Mouse (Mus musculus) embryo, embryonic 11 days (tissue): ENCODE measurements around the gene Gpr89.

ENCODE experiments used
- DNase-seq: peaks from one replicate; pipeline ENCODE4 v3.0.0-alpha.2; 2015

Gene Gpr89

DNA sequence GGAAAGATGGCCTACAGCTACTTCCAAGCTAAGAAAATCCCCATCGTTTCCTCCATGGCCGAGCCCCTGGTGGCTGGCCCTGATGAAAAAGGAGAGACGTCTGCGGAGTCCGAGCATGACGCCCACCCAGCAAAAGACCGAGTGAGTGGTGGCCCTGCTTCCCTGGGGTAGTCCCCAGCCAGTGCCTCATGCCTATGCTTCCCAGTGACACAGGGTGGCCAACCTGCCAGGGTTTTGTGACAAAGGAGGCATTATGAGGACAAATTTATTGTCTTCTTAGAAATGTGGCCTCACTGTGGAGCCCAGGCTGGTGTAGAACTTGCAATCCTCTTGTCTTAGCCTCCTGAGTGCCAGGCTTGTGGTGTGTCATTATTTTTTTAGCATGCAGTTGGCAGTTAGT, 36.1 kb downstream of the Gpr89 start:
- no peak for DNase-seq

- DNase-seq: no peak
Measured at GRCm38 (mm10) chr3:96868566-96868965, 36.6 kb downstream of the Gpr89 start.

- no peak for DNase-seq
Measured at GRCm38 (mm10) chr3:96867863-96868262, 37.3 kb downstream of the Gpr89 start.

DNA sequence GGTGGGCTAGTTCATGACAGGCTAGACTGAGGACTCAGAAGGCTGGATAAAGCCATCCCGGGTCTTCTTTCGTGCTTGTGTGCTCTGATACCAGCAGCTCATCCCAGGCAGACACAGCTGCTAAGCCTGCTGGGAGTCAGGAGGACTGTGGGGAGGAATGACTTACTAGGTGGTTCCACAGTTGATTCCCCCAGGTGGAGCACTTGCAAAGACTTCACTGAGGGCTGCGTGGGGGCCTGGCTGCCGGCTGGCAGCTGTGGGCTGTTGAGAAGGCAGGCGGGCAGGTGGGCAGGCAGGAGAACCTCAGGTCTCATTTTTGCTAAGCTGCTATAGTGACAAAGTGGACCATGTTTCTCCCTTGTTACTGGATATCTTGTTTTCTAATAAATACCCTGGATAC, 44.6 kb downstream of the Gpr89 start:
- DNase-seq: no peak

GRCm38 (mm10) chr3:96855833-96856232, 49.3 kb downstream of the Gpr89 start:
- no peak for DNase-seq

GRCm38 (mm10) chr3:96854376-96854775, 50.8 kb downstream of the Gpr89 start:
- no peak for DNase-seq

GRCm38 (mm10) chr3:96852561-96852960, 52.6 kb downstream of the Gpr89 start:
- DNase-seq: no peak

- no peak for DNase-seq
Measured at GRCm38 (mm10) chr3:96849168-96849727, 55.9 kb downstream of the Gpr89 start.

GRCm38 (mm10) chr3:96848470-96848869, 56.7 kb downstream of the Gpr89 start:
- no peak for DNase-seq

GRCm38 (mm10) chr3:96847661-96848060, 57.5 kb downstream of the Gpr89 start:
- no peak for DNase-seq

DNA sequence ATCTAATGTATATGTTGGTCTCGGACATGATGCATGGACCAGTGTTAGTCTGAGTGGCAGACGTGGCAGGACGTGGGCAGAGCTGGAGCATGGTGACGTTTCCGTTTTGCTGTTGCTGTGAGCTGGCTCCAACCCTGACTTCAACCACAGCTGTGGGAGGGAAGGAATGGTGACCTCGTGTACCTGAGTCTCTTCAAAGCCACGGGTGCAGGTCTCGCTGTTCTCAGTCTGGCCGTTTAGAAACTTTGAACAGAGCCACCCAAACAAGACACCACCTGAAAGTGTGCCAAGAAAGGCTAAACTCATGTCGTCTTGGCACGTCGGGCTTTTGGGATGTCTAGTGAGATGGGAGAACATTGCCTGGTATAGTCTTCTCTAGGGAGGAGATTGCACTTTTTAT, 58.2 kb downstream of the Gpr89 start:
- no peak for DNase-seq

- DNase-seq: no peak
Measured at GRCm38 (mm10) chr3:96845806-96846205, 59.3 kb downstream of the Gpr89 start.

DNA sequence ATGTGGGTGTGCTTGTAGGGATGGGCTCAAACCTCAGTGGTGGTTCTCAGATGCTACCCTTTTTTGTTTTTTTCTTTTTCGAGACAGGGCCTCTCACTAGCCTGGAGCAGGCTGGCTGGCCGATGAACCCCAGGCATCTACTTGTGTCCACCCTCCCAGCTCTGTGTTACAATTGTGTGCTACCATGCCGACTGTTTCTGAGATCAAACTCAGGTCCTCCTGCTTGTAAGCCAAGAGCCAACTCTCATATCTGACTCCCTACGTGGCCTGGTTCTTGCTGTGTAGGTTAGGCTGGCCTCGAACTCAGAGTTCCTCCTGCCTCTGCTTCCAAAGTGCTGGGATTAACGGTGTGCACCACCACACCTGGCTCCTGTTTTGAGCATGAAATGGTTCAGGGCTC, 60.0 kb downstream of the Gpr89 start:
- no peak for DNase-seq

DNA sequence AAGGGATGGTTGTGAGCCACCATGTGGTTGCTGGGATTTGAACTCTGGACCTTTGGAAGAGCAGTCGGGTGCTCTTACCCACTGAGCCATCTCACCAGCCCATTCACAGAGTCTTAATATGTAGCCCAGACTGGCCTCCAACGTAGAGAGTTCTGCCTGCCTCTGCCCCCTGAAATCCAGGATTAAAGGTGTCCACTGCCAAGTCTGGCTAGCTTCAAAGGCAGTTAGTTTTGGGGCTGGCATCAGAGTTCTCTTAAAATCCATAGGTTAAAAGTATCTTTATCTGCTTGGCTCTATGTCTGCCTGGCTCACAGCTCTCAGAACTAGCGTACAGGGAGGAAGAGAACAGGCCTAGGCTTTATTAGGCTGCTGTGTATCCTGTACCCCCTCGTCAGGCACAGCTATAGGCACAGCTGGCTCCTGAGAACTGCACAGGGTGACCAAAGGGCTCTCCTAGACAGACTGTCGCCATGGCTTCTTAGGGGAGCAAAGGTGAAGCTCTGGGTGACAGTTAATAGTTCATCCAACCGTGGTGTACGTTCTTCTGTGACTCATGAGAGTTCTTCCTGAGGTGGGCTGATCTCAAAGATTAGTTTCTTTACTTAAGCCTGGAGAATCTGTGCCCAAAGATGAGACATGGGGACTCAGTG, 66.0 kb downstream of the Gpr89 start:
- no peak for DNase-seq

GRCm38 (mm10) chr3:96836414-96836813, 68.7 kb downstream of the Gpr89 start:
- DNase-seq: no peak

GRCm38 (mm10) chr3:96834587-96835348, 70.4 kb downstream of the Gpr89 start:
- DNase-seq: no peak

DNA sequence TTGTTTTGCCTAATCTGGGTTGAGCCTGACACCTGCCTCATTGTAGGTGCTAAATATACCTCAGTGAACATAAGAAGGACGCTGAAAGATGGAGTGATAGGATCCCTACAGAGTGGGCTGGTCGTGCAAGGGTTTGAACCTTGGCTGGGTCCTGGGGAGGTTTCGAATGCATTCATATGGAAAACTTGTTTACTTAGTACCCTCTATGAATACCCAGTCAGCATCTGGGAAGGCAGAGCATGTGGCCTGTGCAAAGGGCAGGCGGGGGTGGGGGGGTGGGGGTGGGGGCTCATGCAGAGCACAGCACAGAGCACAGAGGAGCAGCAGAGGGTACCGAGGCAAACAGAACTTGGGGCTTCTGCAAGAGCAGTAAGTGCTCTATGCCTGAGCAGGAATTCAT, 72.2 kb downstream of the Gpr89 start:
- DNase-seq: no peak

DNA sequence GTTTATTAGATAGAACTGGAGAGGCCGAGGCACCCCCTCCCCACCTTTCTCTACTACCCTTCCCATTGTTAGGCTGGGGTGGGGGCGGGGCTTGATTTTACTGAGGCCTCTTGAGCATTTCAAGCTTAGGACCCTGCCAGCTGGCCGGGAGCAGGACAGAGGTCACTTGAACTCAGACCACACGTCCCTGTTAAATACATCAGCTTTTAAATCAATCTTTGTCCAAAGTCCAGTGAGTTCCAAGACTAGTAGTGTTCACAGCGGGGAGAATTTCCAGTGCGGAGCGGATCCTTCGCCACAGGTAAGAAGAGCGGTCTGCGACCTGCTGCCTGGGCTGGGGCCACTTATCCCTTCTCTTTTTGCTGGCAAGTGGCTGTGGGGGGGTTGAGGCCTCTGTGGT, 75.3 kb downstream of the Gpr89 start:
- no peak for DNase-seq

GRCm38 (mm10) chr3:96828984-96829383, 76.2 kb downstream of the Gpr89 start, which contains the start of the genes Pdzk1 and Cd160:
Pdzk1 (plus strand) TSS chr3:96829284.
Cd160 (minus strand) TSS chr3:96829351.
- no peak for DNase-seq

DNA sequence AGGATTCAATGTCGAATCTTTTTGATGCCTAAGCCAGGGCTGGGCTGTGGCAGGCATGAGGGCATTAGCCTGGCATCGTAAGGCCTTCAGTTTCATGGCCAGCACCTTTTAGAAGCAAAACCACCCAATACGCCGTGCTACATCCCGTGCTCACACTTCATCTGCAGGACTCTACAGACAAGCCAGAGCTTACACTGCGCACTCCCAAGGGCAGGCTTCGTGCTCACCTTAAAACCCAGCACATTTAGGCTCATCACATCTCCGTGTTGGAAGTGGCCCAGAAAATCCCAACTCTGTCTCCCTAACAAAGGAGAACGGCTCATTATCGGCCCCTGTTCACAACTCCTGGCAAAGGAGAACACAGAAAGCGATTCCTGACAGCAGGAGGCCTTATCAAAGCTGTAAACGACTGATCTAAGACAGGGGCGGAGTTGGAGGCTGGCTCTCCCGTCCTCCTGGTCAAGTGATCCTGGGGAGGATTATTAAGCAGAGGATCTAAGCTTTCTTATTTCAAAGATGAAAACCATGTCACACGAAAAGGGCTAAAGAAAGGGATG, 76.8 kb downstream of the Gpr89 start:
- DNase-seq: no peak

DNA sequence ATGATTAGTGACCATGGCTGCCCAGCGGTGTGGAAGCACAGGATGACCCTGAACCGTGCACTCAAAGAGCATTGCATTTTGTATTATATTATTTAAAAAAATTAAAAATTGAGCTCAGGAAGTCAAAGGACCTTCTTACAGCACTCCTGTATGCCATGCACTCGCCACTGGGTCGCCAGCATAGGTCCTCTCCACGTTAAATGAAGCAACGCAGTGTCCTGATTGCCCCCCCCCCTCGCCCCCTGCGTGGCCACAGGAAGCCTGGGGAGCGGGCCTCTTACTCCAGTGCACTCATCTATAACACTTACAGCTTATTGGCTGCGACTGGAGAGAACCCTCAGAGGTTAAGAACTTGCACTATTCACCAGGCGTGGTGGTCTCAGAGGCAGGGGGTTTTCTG, 79.9 kb downstream of the Gpr89 start:
- DNase-seq: no peak

DNA sequence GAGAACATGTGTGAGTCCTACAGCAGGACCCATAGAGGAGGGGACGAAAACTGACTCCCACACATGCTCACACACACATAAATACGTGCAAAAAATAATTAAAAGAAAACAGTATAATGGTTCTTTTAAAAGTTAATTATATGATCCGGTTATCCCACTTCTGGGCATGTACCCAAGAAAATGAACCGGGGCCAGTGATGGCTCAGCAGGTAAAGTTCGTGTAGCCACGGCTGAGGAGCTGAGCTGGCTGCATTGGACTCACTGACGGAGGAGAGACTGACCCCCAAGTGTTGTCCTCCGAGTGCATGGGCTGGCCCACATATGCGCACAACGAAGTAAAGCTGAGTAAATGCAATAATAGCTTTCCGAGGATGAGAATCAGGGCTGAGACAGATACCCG, 80.5 kb downstream of the Gpr89 start:
- no peak for DNase-seq

DNA sequence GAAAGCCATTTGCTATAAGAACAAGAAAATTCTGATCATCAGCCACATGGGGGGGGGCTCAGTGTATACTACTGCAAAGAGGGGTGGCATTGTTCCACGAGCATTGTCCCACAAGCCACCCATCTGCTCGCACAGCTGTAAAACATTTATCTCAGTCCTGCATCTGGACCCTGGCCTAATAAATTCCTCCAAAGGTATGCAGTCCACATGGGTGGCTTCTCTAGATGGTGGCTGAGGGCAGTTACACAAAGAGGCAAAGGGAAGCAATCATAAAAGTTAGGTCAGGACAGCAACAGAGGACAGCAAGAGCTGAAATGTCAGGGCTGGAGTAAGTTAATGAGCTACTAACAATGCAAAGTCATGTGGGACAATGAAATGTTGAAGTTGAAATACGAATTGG, 81.4 kb downstream of the Gpr89 start:
- no peak for DNase-seq

GRCm38 (mm10) chr3:96821581-96821980, 83.6 kb downstream of the Gpr89 start:
- no peak for DNase-seq
